Mouse (Mus musculus): ENCODE data around the gene Rhbdf1. TPM values are rescaled to one million over a fixed set of nuclear protein-coding genes. Genes with fewer than 3 reads are reported as not detected.

Rhbdf1 gene
- 70.9 and 71.2 TPM in 2 replicates for polyA plus RNA-seq (2015; fragmentation: Nextera tagmentation; extraction: Ambion mirVana)

DNA sequence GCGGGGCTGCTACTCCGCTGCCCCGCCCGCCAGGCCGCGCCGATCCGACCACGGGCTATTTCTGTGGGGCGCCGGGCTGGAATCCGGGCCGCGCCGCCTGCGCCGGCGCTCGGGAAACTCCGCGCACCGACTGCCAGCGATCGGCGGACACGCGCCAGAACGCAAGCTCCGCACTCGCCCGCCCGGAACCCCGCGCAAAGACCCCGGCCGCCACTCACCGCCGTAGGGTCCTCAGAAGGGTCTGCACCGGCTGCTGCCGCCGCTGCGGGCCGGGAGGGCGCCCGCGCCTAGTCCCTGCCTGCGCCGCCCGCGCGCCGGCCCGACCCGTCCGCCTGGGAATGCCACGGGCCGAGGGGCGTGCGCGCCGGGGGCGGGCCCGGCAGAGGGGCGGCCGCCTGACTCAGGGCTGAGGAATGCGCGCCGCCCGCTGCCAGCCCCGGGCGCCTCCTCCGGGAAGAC, at the start of gene Rhbdf1:
Gene Rhbdf1, minus strand, starts transcription at position 350 of the 459 bp plus-strand sequence.
- Histone ChIP-seq H3K4me3 (ENCODE audit: low read length) (peak within 1 kb of the TSS; percentile 89), H3K27ac (ENCODE audit: low read length) (peak within 1 kb of the TSS; percentile 96), H3K36me3 (ENCODE audit: control insufficient read depth, insufficient read depth, low read length) (no peaks in the 10 kb centered on the region), H3K9ac (ENCODE audit: low read length) (peak within 1 kb of the TSS; percentile 95), H3K9me3 (ENCODE audit: control insufficient read depth, low read length) (no peaks in the 10 kb centered on the region), H3K4me1 (replicated peaks; ENCODE audit: control insufficient read depth, insufficient read depth, low read length) (peaks cover 52% of the 10 kb centered on the region), H3K27me3 (ENCODE audit: control insufficient read depth, insufficient read depth, low read depth, low read length) (no peaks in the 10 kb centered on the region), H3K4me2 (ENCODE audit: low read depth, low read length) (peak within 1 kb of the TSS; percentile 68)
- under 1% methylated on average over 51 of the region's 72 CpGs for WGBS
- peak; percentile 65 for ATAC-seq (ENCODE audit: low read depth)

- H3K27ac ChIP-seq (ENCODE audit: low read length): no peak overlapping the region
These were observed 49.1 kb upstream of the Rhbdf1 start for GRCm38 (mm10) chr11:32271178-32271577.

DNA sequence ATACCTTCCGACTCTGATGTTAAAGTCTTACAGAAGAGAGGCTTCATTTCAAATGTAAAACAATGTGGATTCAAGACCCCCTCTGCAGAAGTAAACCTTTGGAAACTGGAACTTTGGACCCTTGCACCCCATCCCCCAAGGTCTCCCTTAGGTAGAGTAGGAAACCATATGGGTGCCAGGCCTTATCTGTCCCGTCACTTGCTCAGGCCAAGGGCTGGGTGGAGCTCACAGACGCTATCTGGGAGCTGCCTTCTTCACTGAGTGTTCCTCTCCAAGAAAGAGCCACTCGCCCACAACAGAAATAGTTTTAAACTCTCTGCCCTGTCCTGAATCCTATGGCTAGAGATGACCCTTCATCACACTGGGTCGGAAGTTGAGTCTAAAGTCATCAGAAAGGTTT, 46.9 kb upstream of the Rhbdf1 start:
- no peak overlapping the region for H3K9ac ChIP-seq (ENCODE audit: low read length)

More at GRCm38 (mm10) chr11:32271178-32271577, 49.1 kb upstream of the Rhbdf1 start:
- H3K4me1 ChIP-seq (replicated peaks; ENCODE audit: control insufficient read depth, insufficient read depth, low read length): peaks cover 7% of the 10 kb centered on the region
- H3K4me2 ChIP-seq (ENCODE audit: low read depth, low read length): no peak overlapping the region
- 35% methylated on average over 4 of the region's 4 CpGs for WGBS
- ATAC-seq (ENCODE audit: low read depth): no peak
- H3K9ac ChIP-seq (ENCODE audit: low read length): no peak overlapping the region
- H3K9me3 ChIP-seq (ENCODE audit: control insufficient read depth, low read length): no peaks in the 10 kb centered on the region
- H3K4me3 ChIP-seq (ENCODE audit: low read length): no peak overlapping the region
- H3K36me3 ChIP-seq (ENCODE audit: control insufficient read depth, insufficient read depth, low read length): no peaks in the 10 kb centered on the region
- H3K27me3 ChIP-seq (ENCODE audit: control insufficient read depth, insufficient read depth, low read depth, low read length): no peaks in the 10 kb centered on the region; the same call in none of the 2 replicates

GRCm38 (mm10) chr11:32267964-32268363, 45.9 kb upstream of the Rhbdf1 start:
- ATAC-seq (ENCODE audit: low read depth): peak; percentile 41
- WGBS: 17% methylated on average over 5 of the region's 5 CpGs
- Histone ChIP-seq H3K4me2 (ENCODE audit: low read depth, low read length) (peak overlapping the region; percentile 59), H3K4me3 (ENCODE audit: low read length) (peak overlapping the region; percentile 63), H3K9ac (ENCODE audit: low read length) (peak overlapping the region; percentile 63), H3K36me3 (ENCODE audit: control insufficient read depth, insufficient read depth, low read length) (no peaks in the 10 kb centered on the region), H3K27ac (ENCODE audit: low read length) (peak overlapping the region; percentile 68; the same call in 1 of the 2 replicates), H3K9me3 (ENCODE audit: control insufficient read depth, low read length) (no peaks in the 10 kb centered on the region), H3K27me3 (ENCODE audit: control insufficient read depth, insufficient read depth, low read depth, low read length) (no peaks in the 10 kb centered on the region; the same call in none of the 2 replicates), H3K4me1 (replicated peaks; ENCODE audit: control insufficient read depth, insufficient read depth, low read length) (peaks cover 7% of the 10 kb centered on the region)

More for the DNA sequence above, 46.9 kb upstream of the Rhbdf1 start:
- Histone ChIP-seq H3K27ac (ENCODE audit: low read length) (no peak overlapping the region), H3K4me1 (replicated peaks; ENCODE audit: control insufficient read depth, insufficient read depth, low read length) (peaks cover 7% of the 10 kb centered on the region), H3K27me3 (ENCODE audit: control insufficient read depth, insufficient read depth, low read depth, low read length) (no peaks in the 10 kb centered on the region; the same call in none of the 2 replicates), H3K9me3 (ENCODE audit: control insufficient read depth, low read length) (no peaks in the 10 kb centered on the region), H3K36me3 (ENCODE audit: control insufficient read depth, insufficient read depth, low read length) (no peaks in the 10 kb centered on the region), H3K4me2 (ENCODE audit: low read depth, low read length) (no peak overlapping the region), H3K4me3 (ENCODE audit: low read length) (no peak overlapping the region)
- WGBS: 77% methylated on average over 5 of the region's 5 CpGs
- no peak for ATAC-seq (ENCODE audit: low read depth)

GRCm38 (mm10) chr11:32267188-32267884, 45.2 kb upstream of the Rhbdf1 start, which contains the start of gene Nprl3:
TSS of gene Nprl3 (minus strand) at chr11:32267707.
- H3K4me3 ChIP-seq (ENCODE audit: low read length): peak within 1 kb of the TSS; percentile 63
- H3K4me2 ChIP-seq (ENCODE audit: low read depth, low read length): peak within 1 kb of the TSS; percentile 73
- H3K4me1 ChIP-seq (replicated peaks; ENCODE audit: control insufficient read depth, insufficient read depth, low read length): peaks cover 7% of the 10 kb centered on the region
- peak within 1 kb of the TSS; percentile 78 for H3K27ac ChIP-seq (ENCODE audit: low read length)
- H3K9ac ChIP-seq (ENCODE audit: low read length): peak within 1 kb of the TSS; percentile 88
- no peaks in the 10 kb centered on the region; the same call in none of the 2 replicates for H3K27me3 ChIP-seq (ENCODE audit: control insufficient read depth, insufficient read depth, low read depth, low read length)
- no peaks in the 10 kb centered on the region for H3K36me3 ChIP-seq (ENCODE audit: control insufficient read depth, insufficient read depth, low read length)
- no peaks in the 10 kb centered on the region for H3K9me3 ChIP-seq (ENCODE audit: control insufficient read depth, low read length)
- under 1% methylated on average over 54 of the region's 54 CpGs for WGBS
- ATAC-seq (ENCODE audit: low read depth): peak; percentile 99

DNA sequence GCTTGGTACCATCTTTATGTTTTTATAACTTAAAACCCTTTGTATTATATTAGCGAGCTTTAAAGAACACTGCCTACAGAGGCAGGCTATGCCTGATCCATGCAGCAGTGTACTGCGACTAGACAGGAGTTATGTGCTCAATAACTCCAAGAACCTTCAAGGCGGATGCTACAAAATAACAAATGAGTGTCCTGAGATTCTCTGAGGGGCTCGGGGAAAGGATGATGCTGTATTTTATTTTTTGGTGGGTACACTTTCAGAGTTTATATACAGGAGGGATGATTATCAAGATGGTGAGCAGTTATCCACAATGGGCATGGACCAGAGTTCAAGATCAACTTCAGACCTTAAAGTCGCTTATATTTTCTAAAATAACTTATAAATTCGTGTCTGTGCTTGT, 44.7 kb upstream of the Rhbdf1 start:
- Histone ChIP-seq H3K27me3 (ENCODE audit: control insufficient read depth, insufficient read depth, low read depth, low read length) (no peaks in the 10 kb centered on the region; the same call in none of the 2 replicates), H3K9ac (ENCODE audit: low read length) (peak overlapping the region; percentile 88), H3K27ac (ENCODE audit: low read length) (peak overlapping the region; percentile 78), H3K9me3 (ENCODE audit: control insufficient read depth, low read length) (no peaks in the 10 kb centered on the region), H3K4me3 (ENCODE audit: low read length) (peak overlapping the region; percentile 63), H3K36me3 (ENCODE audit: control insufficient read depth, insufficient read depth, low read length) (0 out of 2 replicates have a peak, but pooled peaks cover 1% of the 10 kb centered on the region), H3K4me1 (replicated peaks; ENCODE audit: control insufficient read depth, insufficient read depth, low read length) (peaks cover 7% of the 10 kb centered on the region), H3K4me2 (ENCODE audit: low read depth, low read length) (peak overlapping the region; percentile 73)
- WGBS: 10% methylated on average over 6 of the region's 6 CpGs
- no peak for ATAC-seq (ENCODE audit: low read depth)

GRCm38 (mm10) chr11:32266194-32266593, 44.1 kb upstream of the Rhbdf1 start:
- Histone ChIP-seq H3K9ac (ENCODE audit: low read length) (no peak overlapping the region), H3K27ac (ENCODE audit: low read length) (no peak overlapping the region), H3K4me1 (replicated peaks; ENCODE audit: control insufficient read depth, insufficient read depth, low read length) (peaks cover 7% of the 10 kb centered on the region), H3K27me3 (ENCODE audit: control insufficient read depth, insufficient read depth, low read depth, low read length) (no peaks in the 10 kb centered on the region; the same call in 1 of the 2 replicates), H3K36me3 (ENCODE audit: control insufficient read depth, insufficient read depth, low read length) (0 out of 2 replicates have a peak, but pooled peaks cover 2% of the 10 kb centered on the region), H3K4me3 (ENCODE audit: low read length) (no peak overlapping the region), H3K4me2 (ENCODE audit: low read depth, low read length) (no peak overlapping the region), H3K9me3 (ENCODE audit: control insufficient read depth, low read length) (no peaks in the 10 kb centered on the region)
- no peak for ATAC-seq (ENCODE audit: low read depth)
- WGBS: 92% methylated on average over 6 of the region's 6 CpGs

GRCm38 (mm10) chr11:32265117-32265738, 43.1 kb upstream of the Rhbdf1 start:
- no peaks in the 10 kb centered on the region; the same call in 1 of the 2 replicates for H3K27me3 ChIP-seq (ENCODE audit: control insufficient read depth, insufficient read depth, low read depth, low read length)
- WGBS: 88% methylated on average over 3 of the region's 3 CpGs
- H3K9ac ChIP-seq (ENCODE audit: low read length): no peak overlapping the region
- no peak overlapping the region for H3K4me2 ChIP-seq (ENCODE audit: low read depth, low read length)
- ATAC-seq (ENCODE audit: low read depth): no peak
- H3K4me1 ChIP-seq (replicated peaks; ENCODE audit: control insufficient read depth, insufficient read depth, low read length): peaks cover 7% of the 10 kb centered on the region
- no peak overlapping the region for H3K4me3 ChIP-seq (ENCODE audit: low read length)
- no peaks in the 10 kb centered on the region for H3K9me3 ChIP-seq (ENCODE audit: control insufficient read depth, low read length)
- no peak overlapping the region for H3K27ac ChIP-seq (ENCODE audit: low read length)
- H3K36me3 ChIP-seq (ENCODE audit: control insufficient read depth, insufficient read depth, low read length): peaks cover 4% of the 10 kb centered on the region; the same call in 1 of the 2 replicates

All from lung, embryonic 16.5 days (tissue).